Mouse (Mus musculus): ENCODE measurements around the gene Gm4737.
"Not testable (repeated sequence)": the region's sequence is repeated elsewhere in the genome, so short reads cannot be mapped to it uniquely, and the experiment has no call there.

The Gm4737 gene

GRCm38 (mm10) chr16:46154832-46155231 lies at the start of gene Gm4737:
TSS of gene Gm4737 (minus strand) at chr16:46155077.
- not testable (repeated sequence) for DNase-seq (ENCODE audit: low spot score in 2 of 2)

GRCm38 (mm10) chr16:46195792-46196191 lies 40.9 kb upstream of the Gm4737 start:
- no peak for DNase-seq (ENCODE audit: low spot score in 2 of 2)

GRCm38 (mm10) chr16:46183096-46183495 lies 28.2 kb upstream of the Gm4737 start:
- no peak for DNase-seq (ENCODE audit: low spot score in 2 of 2)

DNA sequence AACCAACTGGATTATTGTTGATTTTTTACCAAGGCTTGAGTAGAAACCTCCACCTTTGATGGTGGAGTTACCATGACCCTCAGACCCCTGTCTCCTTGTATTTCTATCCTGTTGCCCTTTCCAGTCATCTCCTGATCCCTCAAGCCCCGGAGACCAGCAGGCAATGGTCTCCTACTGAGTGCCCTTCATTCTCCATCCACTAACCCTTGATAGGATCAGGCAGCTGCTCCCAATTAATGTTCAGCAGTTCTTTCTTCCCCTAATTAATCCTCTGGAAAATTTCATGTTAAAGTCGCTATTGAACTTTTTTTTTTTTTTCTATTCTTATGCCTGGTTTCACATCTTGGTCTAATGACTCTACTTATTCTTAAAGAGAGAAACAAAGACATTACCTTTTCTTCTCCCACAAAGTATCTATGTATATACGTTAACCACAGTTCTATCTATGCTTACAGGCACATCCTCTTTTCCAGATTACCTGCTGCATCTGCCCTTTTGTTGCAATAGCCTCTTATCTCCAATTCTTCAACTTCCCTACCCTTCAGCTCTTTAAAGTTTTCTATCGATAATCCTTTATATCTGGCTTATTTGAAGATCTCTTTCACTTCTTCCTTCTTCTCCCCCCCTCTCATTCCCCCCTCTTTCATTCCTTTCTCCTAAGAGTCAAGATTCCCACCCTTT lies 23.4 kb upstream of the Gm4737 start:
- no peak for DNase-seq (ENCODE audit: low spot score in 2 of 2)

DNA sequence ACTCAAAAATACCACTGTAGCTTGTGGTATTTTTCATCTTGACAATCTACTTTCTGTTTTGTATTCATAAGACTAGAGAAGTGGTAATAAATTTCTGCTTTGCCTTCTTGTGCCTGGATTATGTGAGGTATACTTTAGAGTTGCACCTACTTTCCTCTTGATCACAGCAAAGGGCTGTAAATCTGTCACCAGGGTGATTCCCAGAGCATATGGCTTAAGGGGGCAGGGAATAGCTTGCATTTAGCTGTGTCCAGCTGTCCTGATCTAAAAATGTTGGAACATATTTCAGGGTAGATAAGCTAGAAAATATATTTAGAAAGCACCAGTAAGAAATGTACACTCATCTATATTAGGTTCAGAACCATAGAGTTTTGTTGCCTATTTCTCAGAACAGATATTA lies 18.2 kb upstream of the Gm4737 start:
- peak in 1 of 2 experiments; percentile 60 for DNase-seq (ENCODE audit: low spot score in 2 of 2)

DNA sequence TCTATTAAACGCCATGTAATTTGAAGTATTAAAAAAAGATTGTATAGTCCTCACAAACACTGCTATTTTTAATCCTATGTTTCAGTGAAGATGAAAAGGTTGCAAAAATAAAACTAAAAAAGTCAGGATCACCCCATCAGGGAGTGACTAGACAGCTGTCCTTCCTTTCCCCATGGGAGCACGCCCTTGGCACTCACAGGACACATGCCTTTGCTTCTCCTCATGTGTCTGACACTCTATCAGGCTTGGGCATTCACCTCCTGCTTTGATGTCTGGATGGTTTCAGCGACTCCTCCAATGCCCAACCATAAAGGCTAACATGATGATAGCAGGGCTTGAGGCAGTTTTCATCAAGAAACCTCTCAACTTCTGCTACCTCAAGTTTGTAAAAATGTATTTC lies 12.1 kb upstream of the Gm4737 start:
- no peak for DNase-seq (ENCODE audit: low spot score in 2 of 2)

DNA sequence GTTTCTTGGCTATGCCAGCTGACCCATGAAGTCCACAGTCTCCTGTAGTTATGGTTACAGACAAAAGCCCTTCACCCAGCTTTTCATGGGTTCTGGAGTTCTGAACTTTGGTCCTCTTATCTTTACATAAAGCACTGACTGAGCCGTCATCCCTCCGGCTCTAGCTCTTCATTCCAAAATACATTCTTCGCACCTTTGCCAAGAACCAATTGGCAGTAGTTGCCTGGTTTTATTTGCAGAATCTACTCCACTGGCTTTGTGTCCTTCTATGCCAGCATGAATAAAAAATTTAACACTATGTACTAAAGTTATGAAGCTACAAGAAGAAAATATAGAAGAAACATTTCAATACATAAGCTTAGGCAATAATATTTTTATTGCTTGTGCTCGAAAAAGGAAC lies 10.4 kb upstream of the Gm4737 start:
- DNase-seq (ENCODE audit: low spot score in 2 of 2): no peak

DNA sequence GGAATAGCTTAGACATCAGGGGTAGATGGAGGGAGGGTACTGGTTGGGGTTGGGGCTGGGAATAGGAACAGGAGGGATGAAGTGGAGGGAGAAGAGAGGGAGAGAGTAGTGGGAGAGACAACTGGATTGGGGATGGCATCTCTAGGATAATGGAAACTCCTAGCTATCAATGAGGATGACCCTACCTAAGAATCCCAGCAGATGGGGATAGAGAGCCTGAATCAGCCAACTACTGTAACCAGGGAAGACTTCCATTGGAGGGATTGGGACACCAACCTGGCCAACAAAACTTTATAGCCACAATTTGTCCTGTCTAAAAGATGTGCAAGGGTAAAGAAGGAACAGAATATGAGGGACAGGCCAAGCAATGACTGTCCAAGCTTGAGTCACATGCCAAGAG lies 3.7 kb downstream of the Gm4737 start:
- peak in 1 of 2 experiments; percentile 17 for DNase-seq (ENCODE audit: low spot score in 2 of 2)

DNA sequence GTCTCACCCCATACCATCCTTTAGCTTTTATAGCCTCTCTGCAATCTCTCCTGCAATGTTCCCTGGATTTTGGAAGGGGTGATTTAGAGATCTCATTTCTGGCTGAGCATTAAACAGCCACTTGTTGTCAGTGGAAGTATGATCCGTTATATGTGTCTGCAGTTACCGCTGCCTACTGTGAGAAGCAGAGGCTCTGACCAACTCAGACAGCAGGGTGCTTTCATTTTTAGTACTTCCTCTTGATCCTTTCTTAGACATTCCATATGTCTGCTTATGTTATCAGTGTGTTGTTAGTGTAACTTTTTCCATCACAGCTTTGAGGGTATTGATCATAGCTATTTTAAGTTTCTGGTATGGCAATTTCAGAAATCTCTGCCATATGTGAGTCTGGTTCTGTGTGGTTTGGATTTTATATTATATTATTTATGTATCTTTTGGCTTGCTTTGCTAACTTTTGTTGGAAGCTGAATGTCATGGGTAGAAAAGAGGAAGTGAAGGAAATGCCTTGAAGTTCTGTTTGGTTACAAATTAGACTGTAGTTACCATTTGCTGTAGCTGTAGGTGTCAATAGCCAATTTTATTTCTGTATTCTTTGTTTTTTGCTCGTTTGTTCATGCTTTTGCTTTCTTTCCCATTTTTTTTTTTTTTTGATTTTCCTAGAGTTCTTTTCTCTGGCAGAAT lies 6.1 kb downstream of the Gm4737 start:
- DNase-seq (ENCODE audit: low spot score in 2 of 2): peak in 1 of 2 experiments; percentile 12

DNA sequence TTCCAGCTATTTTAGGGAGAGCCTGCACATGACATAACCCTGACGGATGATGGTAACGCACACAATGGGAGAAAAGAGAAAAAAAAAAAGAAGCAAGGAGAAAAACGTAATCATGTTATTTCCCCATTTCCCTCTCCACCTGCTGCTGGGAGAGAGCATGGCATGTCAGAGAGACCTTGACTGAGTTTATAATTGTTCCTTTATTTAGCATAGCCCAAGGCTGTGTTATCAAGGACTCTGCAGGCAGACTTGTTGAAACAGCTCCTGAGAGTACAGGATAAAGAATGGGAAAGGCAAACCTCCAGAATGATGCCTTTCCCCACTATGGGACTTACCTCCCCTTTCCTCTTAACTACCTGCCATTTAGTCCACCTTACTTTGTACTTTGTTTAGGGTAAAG lies 7.9 kb downstream of the Gm4737 start:
- DNase-seq (ENCODE audit: low spot score in 2 of 2): no peak

DNA sequence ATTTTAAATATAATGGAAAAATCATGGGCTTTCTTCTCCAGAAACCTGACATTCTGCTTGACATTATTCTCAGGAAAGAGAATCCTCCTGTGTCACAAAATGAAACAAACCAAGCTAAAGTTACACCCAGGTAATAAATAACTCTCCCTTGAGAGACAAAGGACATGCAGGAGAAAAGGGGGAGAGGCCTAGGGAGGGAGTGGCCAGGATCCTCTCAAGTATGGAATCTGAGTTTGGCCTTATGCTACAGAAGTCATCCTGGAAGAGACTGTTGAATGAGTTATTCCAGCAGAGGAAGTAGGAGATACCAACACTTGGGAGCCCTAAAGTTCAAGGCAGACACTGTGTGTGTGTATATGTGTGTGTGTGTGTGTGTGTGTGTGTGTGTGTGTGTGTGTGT lies 32.6 kb downstream of the Gm4737 start:
- DNase-seq (ENCODE audit: low spot score in 2 of 2): no peak

GRCm38 (mm10) chr16:46121420-46121819 lies 33.5 kb downstream of the Gm4737 start:
- DNase-seq (ENCODE audit: low spot score in 2 of 2): peak; percentile 32 to 52

DNA sequence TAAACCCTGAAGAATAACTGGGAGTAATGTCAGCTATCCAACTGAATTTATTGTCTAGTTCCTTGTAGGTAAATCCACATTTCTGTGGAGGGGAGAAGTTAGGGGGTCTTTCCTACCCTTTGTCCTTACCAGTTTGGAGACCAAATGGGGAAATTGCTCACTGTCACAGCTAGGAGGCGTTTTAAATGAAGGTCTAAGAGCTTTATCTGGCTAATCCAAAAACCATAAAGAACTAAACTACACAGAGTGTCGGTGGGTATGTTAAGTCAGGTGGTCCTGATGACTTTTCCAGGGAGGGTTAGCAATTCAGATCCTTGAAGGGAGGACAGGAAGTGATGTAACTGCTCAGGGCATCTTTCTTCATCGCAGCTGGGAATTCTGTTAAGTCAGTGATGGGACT lies 34.3 kb downstream of the Gm4737 start:
- DNase-seq (ENCODE audit: low spot score in 2 of 2): no peak

DNA sequence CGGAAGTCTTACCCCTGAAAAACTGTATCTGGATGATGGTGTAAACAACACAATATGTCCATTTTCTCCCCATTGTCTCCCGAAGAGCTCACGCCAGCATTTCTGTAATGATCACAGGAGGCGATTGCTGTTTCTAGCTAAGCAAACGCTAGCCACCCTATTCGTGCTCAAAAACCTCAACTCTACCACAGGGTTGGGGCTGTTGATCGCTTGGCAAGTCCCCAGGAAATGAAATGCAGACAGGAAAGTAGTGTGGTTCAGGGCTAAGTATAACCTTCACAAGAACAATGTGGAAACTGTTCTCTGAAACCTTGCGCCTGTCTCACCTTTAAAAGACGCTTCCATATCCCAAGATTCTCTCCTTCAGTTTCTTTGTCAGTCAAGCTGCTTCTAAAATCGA lies 34.9 kb downstream of the Gm4737 start, which contains the start of gene Cd96:
TSS of gene Cd96 (minus strand) at position 232 of the 400 bp plus-strand sequence.
- no peak for DNase-seq (ENCODE audit: low spot score in 2 of 2)

DNA sequence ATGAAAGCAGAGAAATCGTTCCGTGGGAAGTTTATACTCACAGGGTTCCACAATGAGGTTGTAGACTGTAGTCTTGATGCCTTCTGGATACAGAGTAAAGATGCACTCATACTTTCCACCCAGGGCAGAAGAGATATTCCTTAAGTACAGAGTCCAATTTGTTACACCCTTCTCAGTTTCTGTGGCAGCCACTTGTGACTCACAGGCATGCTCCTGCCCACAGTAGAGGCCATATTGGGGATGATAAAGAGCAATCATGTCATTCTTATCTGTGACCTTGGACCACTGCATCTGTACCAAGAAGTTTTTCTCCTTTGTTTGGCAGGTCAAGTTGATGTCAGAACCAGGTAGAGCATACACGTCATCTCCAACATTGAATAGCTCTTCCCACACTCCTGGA lies 37.2 kb downstream of the Gm4737 start:
- DNase-seq (ENCODE audit: low spot score in 2 of 2): no peak

DNA sequence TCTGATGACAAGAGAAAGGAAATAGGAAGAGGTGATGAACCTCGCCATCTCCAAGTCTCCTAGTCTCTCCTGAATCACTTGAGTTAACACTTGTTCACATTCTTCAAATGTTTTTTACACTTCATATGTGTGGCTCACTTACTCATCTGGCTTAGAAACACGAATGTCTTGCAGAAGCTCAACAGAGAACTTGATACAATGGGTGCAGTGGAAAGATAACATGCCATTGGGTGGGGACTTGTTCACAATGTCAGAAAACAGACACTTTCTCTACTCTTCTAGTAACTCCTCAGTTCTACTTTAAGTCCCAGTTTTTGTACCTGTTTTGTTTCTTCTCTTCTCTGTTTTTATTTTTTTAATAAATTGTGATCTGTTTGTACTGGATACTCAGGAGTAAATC lies 40.1 kb downstream of the Gm4737 start:
- no peak for DNase-seq (ENCODE audit: low spot score in 2 of 2)

DNA sequence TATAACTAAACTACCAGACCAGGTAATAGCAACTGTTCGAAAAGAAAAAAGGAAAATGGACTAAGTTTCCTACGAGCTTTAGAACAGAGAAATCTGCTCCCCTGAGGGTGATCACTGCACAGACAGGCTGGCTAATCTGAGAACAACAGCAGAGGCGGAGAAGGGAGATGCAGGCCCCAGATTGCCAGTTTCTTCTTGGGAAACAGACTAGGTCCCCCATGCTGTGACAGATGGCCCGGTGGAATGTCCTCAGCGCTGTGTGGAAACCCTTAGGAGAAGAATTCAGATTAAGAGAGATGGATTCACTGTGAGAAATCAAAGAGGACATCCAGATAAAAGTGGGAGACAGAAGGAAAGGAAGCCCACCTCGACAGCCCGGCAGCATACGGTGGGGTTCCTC lies 45.3 kb downstream of the Gm4737 start:
- peak in 1 of 2 experiments; percentile 24 for DNase-seq (ENCODE audit: low spot score in 2 of 2)

DNA sequence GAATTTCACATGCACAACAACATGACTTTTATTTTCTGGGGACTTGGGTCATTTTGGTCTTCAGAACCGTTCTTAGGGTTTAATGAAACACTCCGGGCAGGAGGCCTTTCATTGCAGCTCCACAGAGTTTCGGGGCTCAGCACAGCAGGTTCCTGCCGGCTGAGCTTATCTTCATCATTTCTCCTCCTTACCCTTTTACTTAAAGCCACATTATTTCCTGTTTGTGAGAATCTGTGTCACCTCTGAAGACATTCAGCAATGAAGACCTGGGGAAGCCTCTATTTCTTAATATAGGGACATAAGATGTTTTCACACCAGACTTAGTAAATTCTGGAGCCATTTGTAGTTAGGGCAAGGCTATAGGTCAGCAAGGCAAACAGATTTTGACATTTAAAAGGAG lies 47.4 kb downstream of the Gm4737 start:
- no peak for DNase-seq (ENCODE audit: low spot score in 2 of 2)

DNA sequence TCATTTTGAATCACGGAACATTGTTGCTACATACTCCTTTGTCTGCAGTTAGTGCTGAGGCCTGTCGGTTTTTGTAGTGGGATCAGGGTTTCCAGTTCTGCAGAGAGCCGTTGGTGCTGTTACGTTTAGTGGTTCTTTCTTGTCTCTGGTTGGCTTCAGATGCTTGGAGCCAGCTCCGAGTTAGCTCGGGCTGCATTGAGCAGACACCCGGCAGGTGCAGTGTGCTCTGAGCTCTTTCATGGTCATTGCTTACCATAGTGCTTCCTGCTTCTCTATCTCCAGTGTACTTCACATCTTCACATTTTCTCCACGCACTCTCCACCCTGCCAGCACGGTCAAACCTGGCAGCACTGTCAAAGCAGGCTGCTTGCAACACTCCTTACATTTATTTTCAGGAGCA lies 50.4 kb downstream of the Gm4737 start:
- no peak for DNase-seq (ENCODE audit: low spot score in 2 of 2)

Measured in frontal cortex, postnatal 36 days (tissue).